Mouse (Mus musculus) kidney, adult 8-10 months (tissue): ENCODE results near the gene Med24.
"Not testable (repeated sequence)": the region's sequence is repeated elsewhere in the genome, so short reads cannot be mapped to it uniquely, and the experiment has no call there.

Source experiments
- DNase-seq, 2 experiments: peaks; one replicate each; pipeline ENCODE4 v3.0.0; 2022

Gene Med24

GRCm38 (mm10) chr11:98688009-98688408 is 41.2 kb downstream of the Med24 start:
- DNase-seq, result no peak

- peak; percentile 83 to 89 for DNase-seq
These were observed 42.3 kb downstream of the Med24 start for GRCm38 (mm10) chr11:98686976-98687375.

GRCm38 (mm10) chr11:98685642-98686041 is 43.6 kb downstream of the Med24 start:
- DNase-seq, result no peak

- DNase-seq, result peak in 1 of 2 experiments; percentile 36
These were observed 46.4 kb downstream of the Med24 start for GRCm38 (mm10) chr11:98682811-98683210.

GRCm38 (mm10) chr11:98681786-98682745 is 47.2 kb downstream of the Med24 start, which contains the start of gene Psmd3:
Psmd3 (plus strand) TSS chr11:98682554.
- DNase-seq, result peak; percentile 97 to 98

- no peak for DNase-seq
These were observed 48.0 kb downstream of the Med24 start for GRCm38 (mm10) chr11:98681186-98681585.

- not testable (repeated sequence) for DNase-seq
These were observed 48.6 kb downstream of the Med24 start for GRCm38 (mm10) chr11:98680595-98680994.

- DNase-seq, result no peak
These were observed 49.2 kb downstream of the Med24 start for GRCm38 (mm10) chr11:98680023-98680422.

- DNase-seq, result no peak
These were observed 53.3 kb downstream of the Med24 start for GRCm38 (mm10) chr11:98675829-98676363.

GRCm38 (mm10) chr11:98673136-98673535 is 56.1 kb downstream of the Med24 start:
- peak in 1 of 2 experiments; percentile 61 for DNase-seq

- no peak for DNase-seq
These were observed 56.8 kb downstream of the Med24 start for GRCm38 (mm10) chr11:98672482-98672881.

- no peak for DNase-seq
These were observed 57.4 kb downstream of the Med24 start for GRCm38 (mm10) chr11:98671857-98672256.

- DNase-seq, result no peak
These were observed 57.9 kb downstream of the Med24 start for GRCm38 (mm10) chr11:98671284-98671815.

- DNase-seq, result no peak
These were observed 60.3 kb downstream of the Med24 start for GRCm38 (mm10) chr11:98668984-98669383.

- DNase-seq, result no peak
These were observed 65.1 kb downstream of the Med24 start, which contains the start of gene Gsdma for GRCm38 (mm10) chr11:98664091-98664490. Gsdma (plus strand) TSS chr11:98664351.

GRCm38 (mm10) chr11:98660517-98660916 is 68.7 kb downstream of the Med24 start:
- DNase-seq, result peak; percentile 9 to 21

GRCm38 (mm10) chr11:98655076-98655475 is 74.2 kb downstream of the Med24 start:
- DNase-seq, result peak; percentile 29 to 59
